In genomic region chr4:43025084-43025960, GRCm38 (mm10) we compare ENCODE assay signal across 8 mouse cellular contexts. TPM values are rescaled to one million over a fixed set of nuclear protein-coding genes. Genes with fewer than 3 reads are reported as not detected.
DNase-seq lines count a peak whose midpoint lies in the region; ATAC-seq lines count a peak whose summit lies in the region.

Gene Pigo, minus strand, starts transcription at chr4:43025819.

- peak within 1 kb of the TSS; percentile 78 for H3K4me2 ChIP-seq in hindbrain, embryonic 13.5 days

- H3K4me1 ChIP-seq in hindbrain, embryonic 13.5 days (replicated peaks) = peaks cover 30% of the 10 kb centered on the region

- ATAC-seq in hindbrain, embryonic 13.5 days (ENCODE audit: low FRiP score) = peak; percentile 94

- H3K27me3 ChIP-seq in hindbrain, embryonic 13.5 days = no peaks in the 10 kb centered on the region

- peaks cover 68% of the 10 kb centered on the region for H3K36me3 ChIP-seq in hindbrain, embryonic 13.5 days

- peak; percentile 95 for DNase-seq in NIH3T3 (ENCODE audit: low read depth)
- DNase-seq in cerebellum, postnatal 10 days = peak; percentile 99
- peak; percentile 91 to 94 for DNase-seq in frontal cortex, postnatal 14 days (ENCODE audit: low spot score in 2 of 2)
- peak; percentile 93 to 95 for DNase-seq in layer of hippocampus, postnatal 25 days (ENCODE audit: extremely low spot score in 1 of 2, low spot score in 1 of 2)
- peak; percentile 93 for DNase-seq in lung, postnatal 25 days (ENCODE audit: low spot score)
- DNase-seq in retina, embryonic 14.5 days (ENCODE audit: low spot score) = peak; percentile 97
- peak; percentile 95 for DNase-seq in thymus, postnatal 4 days

- H3K27ac ChIP-seq in hindbrain, embryonic 13.5 days = peak within 1 kb of the TSS; percentile 96

- peak within 1 kb of the TSS; percentile 62 for H3K4me3 ChIP-seq in hindbrain, embryonic 13.5 days

- WGBS in hindbrain, embryonic 13.5 days = 9% methylated on average over 42 of the region's 42 CpGs

- H3K9ac ChIP-seq in hindbrain, embryonic 13.5 days = peak within 1 kb of the TSS; percentile 78

- H3K9me3 ChIP-seq in hindbrain, embryonic 13.5 days = no peaks in the 10 kb centered on the region

RNA-seq across cellular contexts. Expression of gene Pigo, which starts in this region (rescaled TPM):
- polyA plus RNA-seq in hindbrain, embryonic 13.5 days (2015; fragmentation: Nextera tagmentation; extraction: Ambion mirVana) = 27.4 and 27.5 TPM in 2 replicates
- 10 to 100 TPM; 33.9 TPM for total RNA-seq in layer of hippocampus, postnatal 25 days (2021)

Comparison
In these comparisons a context has a peak if more than half of its experiments do, and no peak if none do; other contexts are left out.
1. Peak in every context shown above with its lines: DNase-seq, ATAC-seq, H3K4me3 ChIP-seq and H3K27ac ChIP-seq.